Mouse (Mus musculus): ENCODE measurements around the gene 1700003F12Rik.
A peak's percentile ranks its signal among the peaks of the same experiment; 100 is the strongest.

1700003F12Rik gene

GRCm38 (mm10) chr2:154574271-154574670, 27.4 kb downstream of the 1700003F12Rik start:
- DNase-seq (ENCODE audit: low read depth, low spot score), result no peak

DNA sequence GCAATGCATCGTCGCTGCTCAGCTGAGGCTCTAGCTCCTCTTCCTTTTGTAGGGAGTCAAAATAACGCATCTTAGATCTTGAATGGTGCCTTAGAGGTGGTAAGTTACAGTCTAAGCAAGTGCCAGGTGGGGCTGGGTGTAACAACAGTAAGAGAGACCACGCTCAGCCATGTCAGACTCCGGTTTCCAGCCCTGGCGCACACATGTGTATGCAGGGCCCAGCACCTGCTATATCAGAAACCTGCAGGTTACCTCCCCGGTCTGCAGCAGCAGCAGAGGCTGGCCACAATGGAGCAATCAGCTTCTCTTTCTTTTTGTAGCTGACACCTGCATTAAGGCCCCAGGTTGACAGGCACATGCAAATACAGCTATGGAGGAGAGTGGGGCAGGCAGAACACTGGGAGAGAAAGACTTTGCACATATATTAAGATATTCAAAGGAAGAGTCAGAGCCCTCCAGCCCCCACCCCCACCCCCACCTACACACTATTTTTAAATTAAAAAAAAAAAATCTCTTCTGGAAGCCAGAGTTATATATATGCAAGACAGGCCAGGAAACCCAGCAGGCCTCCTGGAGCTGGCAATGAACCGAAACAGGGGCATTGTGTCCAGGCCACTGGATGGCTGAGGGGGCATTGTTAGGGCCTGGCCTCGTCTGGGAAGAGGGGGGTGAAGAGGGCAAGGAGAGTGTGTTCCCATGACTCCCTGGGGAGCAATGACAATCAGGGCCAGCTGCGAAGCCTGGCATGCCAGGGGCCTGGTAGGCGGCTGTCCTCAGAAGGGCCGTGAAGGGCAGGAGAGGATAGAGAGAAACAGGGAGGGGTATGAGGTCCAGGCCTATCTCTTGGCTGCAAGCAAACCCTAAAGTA, 30.2 kb downstream of the 1700003F12Rik start:
- DNase-seq (ENCODE audit: low read depth, low spot score), result no peak

DNA sequence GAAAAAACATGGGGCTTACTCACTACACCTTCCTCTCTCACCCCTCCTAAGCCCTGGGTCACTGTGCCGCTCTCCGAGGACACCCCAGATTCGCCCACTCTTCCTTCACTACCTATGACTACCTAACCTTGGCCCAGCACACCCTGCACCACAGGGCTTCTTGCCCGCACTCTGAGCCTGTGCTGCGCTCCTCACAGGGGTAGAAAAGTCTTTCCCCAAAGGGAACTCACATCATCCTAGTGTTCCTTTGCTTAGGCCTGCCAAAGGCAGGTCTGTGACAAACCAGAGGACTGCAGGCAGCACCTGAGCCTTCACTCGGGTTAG, 30.8 kb downstream of the 1700003F12Rik start:
- no peak for DNase-seq (ENCODE audit: low read depth, low spot score)

GRCm38 (mm10) chr2:154580586-154580985, 33.7 kb downstream of the 1700003F12Rik start:
- DNase-seq (ENCODE audit: low read depth, low spot score), result no peak

- no peak for DNase-seq (ENCODE audit: low read depth, low spot score)
Observed at GRCm38 (mm10) chr2:154581421-154581820, 34.5 kb downstream of the 1700003F12Rik start.

DNA sequence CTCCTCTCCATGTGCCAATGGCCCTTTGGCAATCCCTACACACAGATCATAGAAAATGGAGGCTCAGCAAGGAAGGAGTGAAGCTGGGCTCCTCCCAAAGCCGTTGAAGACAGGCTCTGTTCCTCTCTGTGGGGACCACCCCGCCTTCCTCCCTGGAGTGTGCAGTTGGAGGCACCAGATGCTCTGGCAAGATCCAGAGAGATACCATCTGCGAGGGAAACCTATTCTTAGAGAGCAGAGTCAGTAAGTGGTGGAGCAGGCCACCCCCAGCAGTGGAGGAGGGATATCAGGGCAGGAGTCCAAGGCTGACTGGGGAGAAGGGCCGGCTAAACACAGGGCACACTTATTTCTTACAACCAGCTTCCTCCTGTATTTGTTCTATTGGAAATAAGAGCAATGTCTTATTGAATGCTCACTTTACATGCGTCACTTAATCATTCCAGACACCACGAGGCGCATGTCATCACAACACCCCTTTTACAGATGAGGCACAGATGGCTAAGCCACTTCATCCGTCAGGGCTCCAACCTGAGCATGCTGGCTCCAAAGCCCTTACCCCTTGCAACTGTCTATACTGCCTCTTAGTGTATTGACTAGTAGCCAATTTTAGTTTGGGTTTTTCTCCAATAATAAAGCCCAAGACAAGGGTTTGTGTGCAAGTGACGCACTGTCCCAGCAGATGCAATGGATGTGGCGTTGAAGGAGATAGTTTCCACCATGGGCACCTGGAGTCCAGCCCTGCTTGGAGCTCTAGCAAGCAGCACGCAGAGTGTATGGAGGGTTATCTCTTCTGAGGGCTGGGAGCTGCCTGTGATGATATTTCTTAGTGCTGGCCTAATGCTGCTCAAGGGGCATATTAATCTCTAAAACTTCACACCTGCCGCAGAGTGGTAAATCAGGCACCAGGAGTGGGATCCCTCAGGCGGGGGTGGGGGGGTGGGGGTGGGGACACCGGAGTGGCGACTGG, 37.3 kb downstream of the 1700003F12Rik start:
- DNase-seq (ENCODE audit: low read depth, low spot score), result no peak

- DNase-seq (ENCODE audit: low read depth, low spot score), result no peak
Observed at GRCm38 (mm10) chr2:154584931-154585601, 38.2 kb downstream of the 1700003F12Rik start.

DNA sequence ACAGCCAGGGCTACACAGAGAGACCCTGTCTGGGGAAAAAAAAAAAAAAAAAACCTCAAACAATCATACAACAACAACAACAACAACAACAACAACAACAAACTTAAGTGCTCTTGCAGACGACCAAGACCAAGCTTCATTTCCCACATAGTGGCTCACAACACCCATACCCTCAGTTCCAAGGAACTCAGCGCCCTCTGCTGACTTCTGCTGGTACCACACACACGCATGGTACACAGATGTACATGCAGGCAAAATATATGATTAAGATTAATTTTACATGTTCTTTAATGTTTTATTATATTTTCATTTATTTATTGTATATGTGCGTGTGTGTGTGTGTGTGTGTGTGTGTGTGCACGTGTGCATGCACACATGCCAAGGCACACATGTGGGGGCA, 39.5 kb downstream of the 1700003F12Rik start:
- no peak for DNase-seq (ENCODE audit: low read depth, low spot score)

- no peak for DNase-seq (ENCODE audit: low read depth, low spot score)
Observed at GRCm38 (mm10) chr2:154589051-154589450, 42.2 kb downstream of the 1700003F12Rik start.

GRCm38 (mm10) chr2:154591239-154591638, 44.4 kb downstream of the 1700003F12Rik start:
- DNase-seq (ENCODE audit: low read depth, low spot score), result no peak

DNA sequence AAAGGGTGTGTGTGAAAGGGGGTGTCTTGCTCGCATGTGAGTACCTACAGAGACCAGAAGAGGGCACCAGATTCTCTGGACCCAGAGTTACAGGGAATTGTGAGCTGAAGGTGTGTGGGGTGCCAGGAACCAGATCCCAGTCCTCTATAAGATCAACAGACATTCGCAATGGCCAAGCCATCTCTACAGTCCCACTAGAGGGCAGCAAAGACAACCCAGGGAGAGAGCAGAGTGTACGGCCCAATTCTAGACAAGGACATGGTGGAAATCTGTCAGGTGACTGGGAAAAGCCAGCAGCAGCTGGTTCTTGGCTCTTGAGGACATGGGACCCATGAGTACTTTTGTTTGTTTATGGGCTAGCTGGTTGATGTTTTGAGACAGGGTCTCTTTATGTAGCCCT, 46.1 kb downstream of the 1700003F12Rik start:
- peak; percentile 59 for DNase-seq (ENCODE audit: low read depth, low spot score)

- no peak for DNase-seq (ENCODE audit: low read depth, low spot score)
Observed at GRCm38 (mm10) chr2:154595775-154596174, 48.9 kb downstream of the 1700003F12Rik start.

DNA sequence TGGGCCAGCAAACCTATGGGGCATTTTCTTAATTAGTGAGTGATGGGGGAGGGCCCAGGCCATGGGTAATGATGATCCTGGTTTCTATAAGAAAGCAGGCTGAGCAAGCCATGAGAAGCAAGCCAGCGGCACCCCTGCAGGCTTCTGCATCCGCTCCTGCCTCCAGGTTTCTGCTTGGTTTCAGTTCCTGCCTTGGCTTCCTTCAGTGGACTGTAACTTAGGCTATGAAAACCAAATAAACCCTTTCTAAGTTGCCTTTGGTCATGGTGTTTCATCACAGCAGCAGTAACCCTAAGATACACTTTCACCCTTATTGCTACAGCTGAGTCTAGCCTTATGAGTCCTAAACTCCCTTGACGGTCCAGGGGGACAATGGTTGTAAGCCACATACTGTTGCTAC, 50.5 kb downstream of the 1700003F12Rik start:
- DNase-seq (ENCODE audit: low read depth, low spot score), result no peak

Measured in CD4-positive helper T cell, adult 2 months (primary cell).